Comparison of ENCODE assay signal across 15 mouse cellular contexts in the genomic region with DNA sequence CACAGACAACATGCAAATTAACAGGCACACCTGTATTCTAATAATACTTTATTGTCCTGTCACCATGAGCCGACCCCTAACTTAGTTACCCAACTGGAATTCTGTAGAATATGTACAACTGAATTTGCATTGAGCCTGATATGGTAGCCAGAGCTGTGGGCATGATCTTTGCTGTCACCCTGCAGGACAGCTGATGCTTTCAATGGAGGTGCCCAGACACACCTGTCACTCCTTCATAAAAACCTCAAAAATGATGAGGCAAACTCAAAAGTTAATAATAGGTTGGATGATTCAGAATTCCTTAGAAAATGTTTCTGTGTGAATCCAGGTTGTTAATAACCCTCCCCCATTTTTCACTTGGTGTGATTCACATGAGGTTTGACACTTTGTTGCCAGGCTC.
"Had no signal": no experiment of that assay in that cellular context is flagged by ENCODE, and none has a peak within 500 bp of the region (broad histone marks: within the 10 kb centered on the region; RNA-seq: fewer than 3 reads in every experiment).

No protein-coding gene starts in this region.

- DNase-seq: liver, postnatal 0 days; lung, adult 2 months; lung, postnatal 14 days; lung, postnatal 36 days; right cerebral cortex, postnatal 14 days; thymus, adult 2 months; thymus, postnatal 25 days; thymus, postnatal 4 days had no signal

- ATAC-seq: liver, postnatal 0 days; midbrain, embryonic 13.5 days; midbrain, embryonic 15.5 days had no signal

- H3K4me3 ChIP-seq: liver, embryonic 15.5 days; lung, embryonic 15.5 days; megakaryocyte, embryonic 14.5 days; midbrain, embryonic 13.5 days; midbrain, embryonic 15.5 days; neural tube, embryonic 12.5 days had no signal

- H3K4me1 ChIP-seq: liver, embryonic 15.5 days; megakaryocyte, embryonic 14.5 days; midbrain, embryonic 13.5 days; midbrain, embryonic 15.5 days; neural tube, embryonic 12.5 days had no signal

- H3K36me3 ChIP-seq: liver, embryonic 15.5 days; lung, embryonic 15.5 days; midbrain, embryonic 13.5 days; midbrain, embryonic 15.5 days; neural tube, embryonic 12.5 days had no signal

- H3K27ac ChIP-seq: liver, embryonic 15.5 days; lung, embryonic 15.5 days; macrophage; midbrain, embryonic 13.5 days; midbrain, embryonic 15.5 days; neural tube, embryonic 12.5 days had no signal

- H3K27me3 ChIP-seq: liver, embryonic 15.5 days; lung, embryonic 15.5 days; midbrain, embryonic 13.5 days; midbrain, embryonic 15.5 days; neural tube, embryonic 12.5 days had no signal
